Mouse (Mus musculus): ENCODE data around the gene Slc12a5. TPM values are rescaled to one million over a fixed set of nuclear protein-coding genes. Genes with fewer than 3 reads are reported as not detected.

The Slc12a5 gene
- polyA plus RNA-seq, 1 experiment from 2014 or later: 0.39 TPM

DNA sequence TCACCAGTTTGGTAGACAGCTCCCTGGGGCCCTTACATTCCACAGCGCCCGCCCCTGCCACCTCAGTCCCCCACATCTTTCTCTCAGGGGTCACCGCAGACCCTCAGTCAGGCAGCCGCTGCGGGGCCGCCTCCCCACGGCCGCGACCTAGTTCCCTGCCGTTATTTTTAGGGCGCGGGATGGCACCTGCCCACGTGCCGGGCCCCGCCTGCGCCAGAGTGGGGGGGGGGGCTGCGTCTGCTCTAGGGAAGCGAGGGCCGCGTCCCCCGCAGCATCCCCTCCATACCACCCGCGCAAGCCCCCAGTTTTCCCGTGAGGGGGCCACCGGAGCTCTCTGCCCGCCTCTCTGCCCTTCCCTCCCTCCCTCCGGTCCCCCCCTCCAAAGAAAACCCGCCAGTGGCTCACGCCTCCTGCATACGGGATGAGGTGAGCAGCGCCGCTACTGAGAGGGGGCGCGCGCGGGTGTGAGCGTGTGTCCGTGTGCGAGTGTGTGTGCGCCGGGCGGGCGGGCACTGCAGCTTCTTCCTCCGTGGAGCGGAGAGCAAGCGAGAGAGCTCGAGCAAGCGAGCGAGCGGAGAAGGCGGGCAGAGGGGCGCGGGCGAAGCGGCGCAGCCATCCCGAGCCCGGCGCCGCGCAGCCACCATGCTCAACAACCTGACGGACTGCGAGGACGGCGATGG is 7.3 kb downstream of the Slc12a5 start:
- H3K4me3 ChIP-seq (ENCODE audit: low read depth, low read length): no peak overlapping the region

GRCm38 (mm10) chr2:164968451-164968851 is 7.8 kb downstream of the Slc12a5 start:
- WGBS (ENCODE audit: insufficient replicate concordance): 1% methylated on average over 29 of the region's 29 CpGs
- H3K4me1 ChIP-seq (ENCODE audit: insufficient read depth): 0 out of 2 replicates have a peak, but pooled peaks cover 3% of the 10 kb centered on the region
- no peak overlapping the region for H3K9ac ChIP-seq (replicated peaks)
- TF ChIP-seq CTCF (IDR thresholded peaks at IDR 0.05; ENCODE audit: low read depth): no peak
- no peak for TF ChIP-seq EP300 (IDR thresholded peaks at IDR 0.05; ENCODE audit: low read depth)
- no peak overlapping the region for H3K27ac ChIP-seq (ENCODE audit: low read depth)
- H3K36me3 ChIP-seq (replicated peaks; ENCODE audit: insufficient read depth, low read length): no peaks in the 10 kb centered on the region
- H3K9me3 ChIP-seq (ENCODE audit: low read length): no peaks in the 10 kb centered on the region
- H3K4me2 ChIP-seq (ENCODE audit: low read depth, low read length): 0 out of 2 replicates have a peak overlapping the region, but pooled peaks have one; percentile 15
- DNase-seq (peak; percentile 74), ATAC-seq (peak; percentile 66)
- H3K27me3 ChIP-seq (ENCODE audit: insufficient read depth, low read length): peaks cover 73% of the 10 kb centered on the region
- H3K4me3 ChIP-seq (ENCODE audit: low read depth, low read length): no peak overlapping the region

More for the DNA sequence above, 7.3 kb downstream of the Slc12a5 start:
- Histone ChIP-seq H3K27ac (ENCODE audit: low read depth) (no peak overlapping the region), H3K4me2 (ENCODE audit: low read depth, low read length) (peak overlapping the region; percentile 15; the same call in 1 of the 2 replicates), H3K9me3 (ENCODE audit: low read length) (no peaks in the 10 kb centered on the region), H3K9ac (replicated peaks) (no peak overlapping the region), H3K4me1 (ENCODE audit: insufficient read depth) (0 out of 2 replicates have a peak, but pooled peaks cover 3% of the 10 kb centered on the region), H3K27me3 (ENCODE audit: insufficient read depth, low read length) (peaks cover 71% of the 10 kb centered on the region), H3K36me3 (replicated peaks; ENCODE audit: insufficient read depth, low read length) (no peaks in the 10 kb centered on the region)
- DNase-seq: no peak
- TF ChIP-seq CTCF (IDR thresholded peaks at IDR 0.05; ENCODE audit: low read depth) (no peak), EP300 (IDR thresholded peaks at IDR 0.05; ENCODE audit: low read depth) (no peak)
- ATAC-seq: peak; percentile 29; the same call in 1 of the 2 replicates
- 4% methylated on average over 64 of the region's 65 CpGs for WGBS (ENCODE audit: insufficient replicate concordance)

GRCm38 (mm10) chr2:164969348-164969781 is 8.8 kb downstream of the Slc12a5 start:
- Histone ChIP-seq H3K27ac (ENCODE audit: low read depth) (no peak overlapping the region), H3K9me3 (ENCODE audit: low read length) (no peaks in the 10 kb centered on the region), H3K4me2 (ENCODE audit: low read depth, low read length) (no peak overlapping the region), H3K36me3 (replicated peaks; ENCODE audit: insufficient read depth, low read length) (no peaks in the 10 kb centered on the region), H3K27me3 (ENCODE audit: insufficient read depth, low read length) (peaks cover 73% of the 10 kb centered on the region), H3K4me3 (ENCODE audit: low read depth, low read length) (no peak overlapping the region), H3K9ac (replicated peaks) (no peak overlapping the region), H3K4me1 (ENCODE audit: insufficient read depth) (0 out of 2 replicates have a peak, but pooled peaks cover 3% of the 10 kb centered on the region)
- ATAC-seq (no peak), DNase-seq (no peak)
- 3% methylated on average over 21 of the region's 21 CpGs for WGBS (ENCODE audit: insufficient replicate concordance)
- TF ChIP-seq EP300 (IDR thresholded peaks at IDR 0.05; ENCODE audit: low read depth) (no peak), CTCF (IDR thresholded peaks at IDR 0.05; ENCODE audit: low read depth) (no peak)

- no peaks in the 10 kb centered on the region for H3K9me3 ChIP-seq (ENCODE audit: low read length)
- no peak overlapping the region for H3K4me3 ChIP-seq (ENCODE audit: low read depth, low read length)
- no peak overlapping the region for H3K27ac ChIP-seq (ENCODE audit: low read depth)
- H3K4me1 ChIP-seq (ENCODE audit: insufficient read depth): 0 out of 2 replicates have a peak, but pooled peaks cover 3% of the 10 kb centered on the region
- WGBS (ENCODE audit: insufficient replicate concordance): 1% methylated on average over 42 of the region's 42 CpGs
- no peak for ATAC-seq
- H3K9ac ChIP-seq (replicated peaks): no peak overlapping the region
- TF ChIP-seq EP300 (IDR thresholded peaks at IDR 0.05; ENCODE audit: low read depth) (no peak), CTCF (IDR thresholded peaks at IDR 0.05; ENCODE audit: low read depth) (no peak)
- no peak for DNase-seq
- H3K4me2 ChIP-seq (ENCODE audit: low read depth, low read length): no peak overlapping the region
- no peaks in the 10 kb centered on the region for H3K36me3 ChIP-seq (replicated peaks; ENCODE audit: insufficient read depth, low read length)
- peaks cover 70% of the 10 kb centered on the region for H3K27me3 ChIP-seq (ENCODE audit: insufficient read depth, low read length)
Observed at GRCm38 (mm10) chr2:164970631-164971196, 10.1 kb downstream of the Slc12a5 start.

GRCm38 (mm10) chr2:164972646-164973045 is 12.0 kb downstream of the Slc12a5 start:
- no peak for TF ChIP-seq EP300 (IDR thresholded peaks at IDR 0.05; ENCODE audit: low read depth)
- TF ChIP-seq CTCF (IDR thresholded peaks at IDR 0.05; ENCODE audit: low read depth): no peak
- H3K4me1 ChIP-seq (ENCODE audit: insufficient read depth): 0 out of 2 replicates have a peak, but pooled peaks cover 3% of the 10 kb centered on the region
- 38% methylated on average over 5 of the region's 5 CpGs for WGBS (ENCODE audit: insufficient replicate concordance)
- no peak overlapping the region for H3K9ac ChIP-seq (replicated peaks)
- no peak overlapping the region for H3K4me2 ChIP-seq (ENCODE audit: low read depth, low read length)
- H3K9me3 ChIP-seq (ENCODE audit: low read length): no peaks in the 10 kb centered on the region
- no peak for DNase-seq
- H3K27ac ChIP-seq (ENCODE audit: low read depth): no peak overlapping the region
- H3K27me3 ChIP-seq (ENCODE audit: insufficient read depth, low read length): peaks cover 53% of the 10 kb centered on the region
- no peak for ATAC-seq
- no peaks in the 10 kb centered on the region for H3K36me3 ChIP-seq (replicated peaks; ENCODE audit: insufficient read depth, low read length)
- no peak overlapping the region for H3K4me3 ChIP-seq (ENCODE audit: low read depth, low read length)

DNA sequence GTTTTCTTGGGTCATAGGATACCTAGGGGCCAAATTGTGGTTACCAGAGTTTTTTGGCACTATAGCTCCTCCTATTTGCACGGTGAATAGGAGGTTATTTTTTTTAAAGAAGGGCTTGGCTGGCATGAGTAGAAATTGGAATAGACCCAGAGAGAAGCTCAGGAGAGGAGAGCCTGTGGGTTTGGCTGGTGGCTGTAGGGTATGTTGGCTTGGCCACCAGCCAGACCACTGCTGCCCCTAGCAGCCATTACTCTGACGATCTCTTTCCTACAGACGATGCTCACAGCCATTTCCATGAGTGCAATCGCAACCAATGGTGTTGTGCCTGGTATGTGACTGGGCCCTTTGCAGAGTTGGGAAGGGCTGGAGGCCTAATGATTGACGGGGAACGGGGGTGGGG is 15.0 kb downstream of the Slc12a5 start:
- 70% methylated on average over 6 of the region's 6 CpGs for WGBS (ENCODE audit: insufficient replicate concordance)
- no peaks in the 10 kb centered on the region for H3K36me3 ChIP-seq (replicated peaks; ENCODE audit: insufficient read depth, low read length)

More for the DNA sequence above, 15.0 kb downstream of the Slc12a5 start:
- no peak overlapping the region for H3K4me3 ChIP-seq (ENCODE audit: low read depth, low read length)
- no peak overlapping the region for H3K27ac ChIP-seq (ENCODE audit: low read depth)
- H3K4me2 ChIP-seq (ENCODE audit: low read depth, low read length): no peak overlapping the region
- DNase-seq: no peak
- no peak overlapping the region for H3K9ac ChIP-seq (replicated peaks)
- no peaks in the 10 kb centered on the region for H3K4me1 ChIP-seq (ENCODE audit: insufficient read depth)
- TF ChIP-seq CTCF (IDR thresholded peaks at IDR 0.05; ENCODE audit: low read depth) (no peak), EP300 (IDR thresholded peaks at IDR 0.05; ENCODE audit: low read depth) (no peak)
- no peak for ATAC-seq
- peaks cover 24% of the 10 kb centered on the region for H3K27me3 ChIP-seq (ENCODE audit: insufficient read depth, low read length)
- no peaks in the 10 kb centered on the region for H3K9me3 ChIP-seq (ENCODE audit: low read length)
